Mouse (Mus musculus) brain, embryonic 18.5 days (tissue): ENCODE data around the gene Tbx21.

Source experiments
- DNase-seq: peaks from one replicate; pipeline ENCODE4 v3.0.0-alpha.2; 2012; ENCODE audit warnings: low read depth, low spot score

The Tbx21 gene

GRCm38 (mm10) chr11:97083401-97084140 is 31.6 kb downstream of the Tbx21 start:
- DNase-seq, result no peak

- DNase-seq, result no peak
Measured at GRCm38 (mm10) chr11:97082977-97083376, 32.2 kb downstream of the Tbx21 start.

GRCm38 (mm10) chr11:97080291-97080690 is 34.8 kb downstream of the Tbx21 start:
- no peak for DNase-seq

GRCm38 (mm10) chr11:97078751-97079150 is 36.4 kb downstream of the Tbx21 start:
- no peak for DNase-seq

GRCm38 (mm10) chr11:97074235-97074634 is 40.9 kb downstream of the Tbx21 start:
- no peak for DNase-seq

- peak; percentile 26 for DNase-seq
Measured at GRCm38 (mm10) chr11:97072533-97072932, 42.6 kb downstream of the Tbx21 start.

- DNase-seq, result no peak
Measured at GRCm38 (mm10) chr11:97071129-97071528, 44.0 kb downstream of the Tbx21 start.

- no peak for DNase-seq
Measured at GRCm38 (mm10) chr11:97069770-97070169, 45.4 kb downstream of the Tbx21 start.

GRCm38 (mm10) chr11:97069333-97069732 is 45.8 kb downstream of the Tbx21 start:
- DNase-seq, result no peak

GRCm38 (mm10) chr11:97066656-97067360 is 48.3 kb downstream of the Tbx21 start:
- no peak for DNase-seq

GRCm38 (mm10) chr11:97065538-97066295 is 49.4 kb downstream of the Tbx21 start:
- DNase-seq, result no peak

- DNase-seq, result no peak
Measured at GRCm38 (mm10) chr11:97063921-97064295, 51.2 kb downstream of the Tbx21 start.

- DNase-seq, result no peak
Measured at GRCm38 (mm10) chr11:97063274-97063920, 51.7 kb downstream of the Tbx21 start.

GRCm38 (mm10) chr11:97052219-97052646 is 62.9 kb downstream of the Tbx21 start:
- DNase-seq, result no peak

- no peak for DNase-seq
Measured at GRCm38 (mm10) chr11:97050944-97051586, 64.1 kb downstream of the Tbx21 start.

GRCm38 (mm10) chr11:97050216-97050943 is 64.8 kb downstream of the Tbx21 start, which contains the start of gene Osbpl7:
Osbpl7 (plus strand) TSS chr11:97050628.
- DNase-seq, result peak; percentile 66

GRCm38 (mm10) chr11:97049492-97050085 is 65.5 kb downstream of the Tbx21 start:
- DNase-seq, result no peak

- DNase-seq, result no peak
Measured at GRCm38 (mm10) chr11:97048090-97048650, 67.0 kb downstream of the Tbx21 start.
